In the genomic region with DNA sequence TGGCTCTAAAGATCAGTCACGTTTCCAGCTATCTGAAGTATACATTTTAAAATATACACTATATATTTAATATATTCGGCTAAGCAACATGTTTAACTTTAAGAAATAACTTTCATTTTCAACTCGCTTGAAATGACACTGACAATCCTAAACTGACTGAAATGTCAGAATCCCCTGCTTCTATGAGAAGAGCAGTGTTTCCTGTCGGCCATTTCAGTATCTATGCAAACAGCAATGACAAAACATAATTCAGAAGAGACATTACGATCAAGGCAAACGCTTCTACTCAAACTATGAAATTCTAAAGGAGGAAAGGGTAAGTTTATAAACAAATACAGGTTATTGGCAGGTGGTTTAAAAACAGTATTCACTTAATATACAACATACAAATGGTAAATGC, we compare ENCODE assay signal across 18 mouse cellular contexts. TPM values are rescaled to one million over a fixed set of nuclear protein-coding genes. Genes with fewer than 3 reads are reported as not detected.
DNase-seq lines count a peak whose midpoint lies in the region; ATAC-seq and TF ChIP-seq lines count a peak whose summit lies in the region.
"Had no signal": no experiment of that assay in that cellular context is flagged by ENCODE, and none has a peak within 500 bp of the region (broad histone marks: within the 10 kb centered on the region; RNA-seq: fewer than 3 reads in every experiment).

No protein-coding gene starts in this region.

- intact Hi-C loops in heart, postnatal 10 days (cut with DNase I): no loop called here

- no peak overlapping the region for H3K4me2 ChIP-seq in heart, postnatal 0 days (ENCODE audit: low read depth, low read length)
- H3K4me2 ChIP-seq: embryonic facial prominence, embryonic 13.5 days; forebrain, embryonic 13.5 days; hindbrain, embryonic 13.5 days had no signal

- H3K27ac ChIP-seq in heart, postnatal 0 days (ENCODE audit: low read depth): 0 out of 2 replicates have a peak overlapping the region, but pooled peaks have one; percentile 52
- H3K27ac ChIP-seq: embryonic facial prominence, embryonic 13.5 days; forebrain, embryonic 13.5 days; heart, embryonic 13.5 days; hindbrain, embryonic 13.5 days had no signal

- peaks cover 25% of the 10 kb centered on the region for H3K36me3 ChIP-seq in heart, postnatal 0 days (replicated peaks; ENCODE audit: control insufficient read depth, insufficient read depth, low read length)
- H3K36me3 ChIP-seq in splenic B cell, adult 2 months (ENCODE audit: control insufficient read depth, insufficient read depth, low read length, poor library complexity, severe bottlenecking): no peaks in the 10 kb centered on the region

- H3K4me1 ChIP-seq in heart, postnatal 0 days (ENCODE audit: control insufficient read depth, insufficient read depth): 0 out of 2 replicates have a peak, but pooled peaks cover 11% of the 10 kb centered on the region

- H3K9ac ChIP-seq in heart, postnatal 0 days (replicated peaks; ENCODE audit: low read depth, low read length): no peak overlapping the region
- H3K9ac ChIP-seq: embryonic facial prominence, embryonic 13.5 days; forebrain, embryonic 13.5 days; heart, embryonic 13.5 days; hindbrain, embryonic 13.5 days had no signal

- no peaks in the 10 kb centered on the region for H3K27me3 ChIP-seq in heart, postnatal 0 days (ENCODE audit: control insufficient read depth, insufficient read depth, low read length)
- H3K27me3 ChIP-seq in splenic B cell, adult 2 months (ENCODE audit: control insufficient read depth, insufficient read depth, low read length, poor library complexity, severe bottlenecking): no peaks in the 10 kb centered on the region
- H3K27me3 ChIP-seq: embryonic facial prominence, embryonic 13.5 days; forebrain, embryonic 13.5 days; heart, embryonic 13.5 days; hindbrain, embryonic 13.5 days had no signal

- H3K9me3 ChIP-seq in heart, postnatal 0 days (replicated peaks; ENCODE audit: control insufficient read depth, low read length): no peaks in the 10 kb centered on the region
- H3K9me3 ChIP-seq: embryonic facial prominence, embryonic 13.5 days; forebrain, embryonic 13.5 days; heart, embryonic 13.5 days; hindbrain, embryonic 13.5 days had no signal

- H3K4me3 ChIP-seq in heart, postnatal 0 days (ENCODE audit: low read depth, low read length): no peak overlapping the region
- H3K4me3 ChIP-seq: embryonic facial prominence, embryonic 13.5 days; forebrain, embryonic 13.5 days; heart, embryonic 13.5 days; hindbrain, embryonic 13.5 days had no signal

- no peak for ATAC-seq in heart, postnatal 0 days (ENCODE audit: insufficient read depth, low read depth)
- ATAC-seq: forebrain, embryonic 13.5 days; intestine, postnatal 0 days had no signal

- WGBS in heart, postnatal 0 days: 77% methylated on average over 6 of the region's 6 CpGs

- no peak for TF ChIP-seq EP300 in heart, postnatal 0 days (IDR thresholded peaks at IDR 0.05; ENCODE audit: low read depth)

- TF ChIP-seq CTCF in heart, postnatal 0 days (IDR thresholded peaks at IDR 0.05; ENCODE audit: low read depth): no peak

- no peak for DNase-seq in heart, postnatal 0 days (ENCODE audit: low spot score)
- DNase-seq in heart, postnatal 10 days: no peak
- DNase-seq in CD4-positive, CD25-positive, alpha-beta regulatory T cell, adult 2 months (ENCODE audit: low read depth, low spot score): peak; percentile 55
- DNase-seq in induced T-regulatory cell, adult 2 months (ENCODE audit: low read depth): peak; percentile 56
- peak; percentile 23 for DNase-seq in splenic B cell, adult 2 months (ENCODE audit: low read depth, low spot score)
- no peak for DNase-seq in yolk sac, embryonic 10.5 days (ENCODE audit: low spot score)
- DNase-seq in right cerebral cortex, postnatal 25 days: no peak
- DNase-seq: adrenal gland, postnatal 14 days; cerebellum, adult 11-12 months; cerebellum, adult 9-10 months; cerebellum, postnatal 36 days; gastrocnemius, postnatal 14 days; heart, postnatal 14 days had no signal

RNA-seq across cellular contexts. Expression of a gene that starts 10.1 kb away (rescaled TPM):
- total RNA-seq in heart, postnatal 0 days (2014; rRNA removed; ENCODE audit: low replicate concordance): 35.5 and 48.1 TPM in 2 replicates
- 4.0 and 4.3 TPM in 2 replicates for polyA plus RNA-seq in heart, postnatal 0 days (2015; fragmentation: Nextera tagmentation; extraction: Ambion mirVana)
- 10 to 100 TPM; 37.9 to 40.7 TPM for total RNA-seq in heart, postnatal 10 days (2021)

Comparison
In these comparisons a context has a peak if more than half of its experiments do, and no peak if none do; other contexts are left out.
1. DNase-seq: peak in CD4-positive, CD25-positive, alpha-beta regulatory T cell, adult 2 months (single experiment), induced T-regulatory cell, adult 2 months (single experiment) and splenic B cell, adult 2 months (single experiment); none in heart, postnatal 0 days (single experiment), heart, postnatal 10 days (0 of 2), yolk sac, embryonic 10.5 days (single experiment) and right cerebral cortex, postnatal 25 days (single experiment).